Mouse (Mus musculus): ENCODE measurements at regions not wholly inside any gene's neighbourhood (a gene's known extent, or its start where the extent isn't known, plus 50 kb on each side); places are given as distances from the start of the nearest gene placed in this dataset.

DNA sequence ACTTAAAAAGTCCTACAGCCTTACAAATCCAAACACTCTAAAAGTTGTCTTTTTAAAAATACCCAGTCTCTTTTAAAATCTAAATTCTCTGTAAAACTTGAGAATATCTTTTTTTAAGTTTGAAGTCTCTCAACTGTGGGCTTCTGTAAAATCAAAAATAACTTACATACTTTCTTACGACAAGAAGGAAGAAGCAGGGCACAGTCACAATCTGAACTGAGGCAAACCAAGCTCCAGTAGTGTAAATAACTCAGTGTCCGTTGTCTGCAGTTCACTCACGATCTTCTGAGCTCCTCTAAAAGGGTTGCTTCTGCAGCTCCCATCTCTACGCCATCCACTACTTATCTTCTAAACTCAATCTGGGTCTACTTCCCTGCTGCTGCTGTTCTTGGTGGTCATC lies 512.5 kb downstream of the Pdcd6ip start:
- TF ChIP-seq POLR2A (IDR thresholded peaks at IDR 0.05; ENCODE audit: insufficient read depth, low read length) (no peak), CTCF (IDR thresholded peaks at IDR 0.05; ENCODE audit: low read depth, low read length) (no peak), EP300 (IDR thresholded peaks at IDR 0.05; ENCODE audit: insufficient read depth, low read depth, low read length) (no peak)

Measured in ES-Bruce4 (cell line).